Mouse (Mus musculus) midbrain, embryonic 12.5 days (tissue): ENCODE data around the gene Gm13088. TPM values are rescaled to one million over a fixed set of nuclear protein-coding genes. Genes with fewer than 3 reads are reported as not detected.
"Not testable (repeated sequence)": the region's sequence is repeated elsewhere in the genome, so short reads cannot be mapped to it uniquely, and the experiment has no call there.

Experiments
- ATAC-seq: fragments of 200-750 bp; cut with Nextera tagmentation; 2 replicates; pipeline ENCODE4 v1.8.0; 2017; ENCODE audit warnings: low read depth, moderate TSS enrichment, moderate library complexity; ENCODE audit not compliant: low FRiP score
- H3K27ac ChIP-seq: fragments of 300-500 bp; sonication (generic); replicated peaks from 2 replicates; pipeline ENCODE4 v1.5.1; 2016; ENCODE audit warnings: mild to moderate bottlenecking
- H3K27me3 ChIP-seq: fragments of 300-500 bp; sonication (generic); 2 replicates; pipeline ENCODE4 v1.6.1; 2016; ENCODE audit warnings: mild to moderate bottlenecking
- H3K36me3 ChIP-seq: fragments of 300-500 bp; sonication (generic); 2 replicates; pipeline ENCODE4 v1.6.1; 2016
- H3K4me1 ChIP-seq: fragments of 300-500 bp; sonication (generic); 2 replicates; pipeline ENCODE4 v1.6.1; 2016
- H3K4me2 ChIP-seq: fragments of 300-500 bp; sonication (generic); replicated peaks from 2 replicates; pipeline ENCODE4 v1.6.1; 2016; ENCODE audit warnings: mild to moderate bottlenecking, moderate library complexity
- H3K4me3 ChIP-seq: fragments of 300-500 bp; sonication (generic); 2 replicates; pipeline ENCODE4 v1.5.1; 2016; ENCODE audit warnings: mild to moderate bottlenecking
- H3K9ac ChIP-seq: fragments of 300-500 bp; sonication (generic); replicated peaks from 2 replicates; pipeline ENCODE4 v1.6.1; 2016; ENCODE audit warnings: mild to moderate bottlenecking, moderate library complexity
- H3K9me3 ChIP-seq: fragments of 300-500 bp; sonication (generic); 2 replicates; pipeline ENCODE4 v1.6.1; 2016; ENCODE audit warnings: mild to moderate bottlenecking
- WGBS: fragments of 180-500 bp; shearing (Covaris S2); methylation state at CpG from one replicate; pipeline ENCODE4 v1.1.7; 2016; 5-methylcytosine and 5-hydroxymethylcytosine counted together
- polyA plus RNA-seq: library from polyadenylated mRNA; unstranded; fragments of >200 nt; fragmentation: Nextera tagmentation; extraction: Ambion mirVana; gene quantifications from 2 replicates; pipeline ENCODE4 v1.2.1, GENCODE M21; 2016

The Gm13088 gene
- not detected in 2 replicates for polyA plus RNA-seq

DNA sequence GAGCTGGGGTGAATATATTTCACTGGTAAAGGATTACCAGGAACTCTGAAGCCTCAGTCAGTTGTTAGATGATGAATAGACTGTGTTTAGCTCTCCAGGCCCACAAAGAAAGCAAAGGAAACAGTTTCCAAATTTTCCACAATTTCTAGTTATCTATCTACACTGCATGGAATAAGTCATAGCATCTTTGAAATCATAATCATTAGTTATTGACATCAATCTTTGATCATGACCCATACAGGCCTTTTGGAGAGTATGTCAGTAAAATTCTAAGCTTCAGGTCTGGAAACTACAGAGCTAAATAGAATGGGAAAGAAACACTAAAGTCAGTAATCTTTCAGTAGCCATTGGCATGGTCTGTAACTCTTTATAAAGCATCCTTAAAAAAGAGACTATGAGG lies at the start of gene Gm13088:
Gm13088 (minus strand) TSS at position 101 of the 400 bp plus-strand sequence.
- not testable (repeated sequence) for H3K36me3 ChIP-seq, H3K4me1 ChIP-seq, H3K9ac ChIP-seq, H3K9me3 ChIP-seq, H3K27ac ChIP-seq, H3K27me3 ChIP-seq, H3K4me2 ChIP-seq, ATAC-seq, H3K4me3 ChIP-seq

DNA sequence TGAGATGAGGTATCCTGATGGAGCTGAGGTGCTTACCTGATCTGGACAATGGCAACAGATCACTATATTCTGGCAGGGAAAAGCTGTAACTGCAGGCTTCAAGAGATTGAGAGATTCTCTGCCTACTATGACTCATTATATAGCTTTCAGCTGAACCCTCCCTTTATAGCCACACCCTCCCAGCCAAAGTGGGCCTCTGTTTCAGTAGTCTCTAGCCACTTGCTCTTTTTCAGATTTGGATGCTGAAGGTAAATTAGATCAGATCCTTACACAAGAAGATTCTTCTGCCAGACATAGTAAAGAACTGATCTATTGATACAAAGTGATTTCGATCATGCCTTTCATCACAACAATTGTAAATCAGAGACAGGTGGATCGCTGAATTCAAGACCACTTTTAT lies 45.6 kb upstream of the Gm13088 start, which contains the start of gene Gm13089:
Gm13089 (minus strand) TSS at position 101 of the 400 bp plus-strand sequence.
- Histone ChIP-seq H3K9ac (no peak within 1 kb of the TSS), H3K4me2 (no peak within 1 kb of the TSS), H3K9me3 (peaks cover 44% of the 10 kb centered on the region), H3K4me3 (no peak within 1 kb of the TSS), H3K27me3 (no peaks in the 10 kb centered on the region), H3K4me1 (no peaks in the 10 kb centered on the region), H3K36me3 (no peaks in the 10 kb centered on the region), H3K27ac (no peak within 1 kb of the TSS)
- 79% methylated on average over 2 of the region's 2 CpGs for WGBS
- ATAC-seq, result no peak

DNA sequence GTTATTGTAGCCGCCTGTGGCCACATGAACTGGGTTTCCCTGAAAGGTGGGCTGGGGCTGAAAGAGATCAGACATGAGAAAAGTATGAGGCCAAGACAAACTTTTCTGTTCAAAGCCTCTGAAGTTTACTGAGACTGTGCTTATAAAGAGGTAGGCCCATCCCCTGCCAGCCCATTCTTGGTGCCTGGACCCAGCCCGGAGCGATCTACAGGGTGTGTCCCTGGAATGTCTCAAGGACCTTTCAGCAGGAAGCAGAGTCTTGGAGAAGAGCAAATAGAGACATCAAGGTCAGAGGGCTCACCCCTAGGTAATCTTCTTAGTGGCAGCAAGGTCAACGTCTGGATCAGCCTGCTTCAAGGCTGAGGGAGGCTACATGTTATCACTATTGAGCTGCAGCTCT lies 38.9 kb downstream of the Gm13088 start:
- ATAC-seq, H3K4me3 ChIP-seq, H3K4me1 ChIP-seq, H3K4me2 ChIP-seq, H3K27me3 ChIP-seq, H3K36me3 ChIP-seq, H3K9ac ChIP-seq, H3K27ac ChIP-seq: not testable (repeated sequence)
- peaks cover 31% of the 10 kb centered on the region for H3K9me3 ChIP-seq
- 87% methylated on average over 4 of the region's 4 CpGs for WGBS

DNA sequence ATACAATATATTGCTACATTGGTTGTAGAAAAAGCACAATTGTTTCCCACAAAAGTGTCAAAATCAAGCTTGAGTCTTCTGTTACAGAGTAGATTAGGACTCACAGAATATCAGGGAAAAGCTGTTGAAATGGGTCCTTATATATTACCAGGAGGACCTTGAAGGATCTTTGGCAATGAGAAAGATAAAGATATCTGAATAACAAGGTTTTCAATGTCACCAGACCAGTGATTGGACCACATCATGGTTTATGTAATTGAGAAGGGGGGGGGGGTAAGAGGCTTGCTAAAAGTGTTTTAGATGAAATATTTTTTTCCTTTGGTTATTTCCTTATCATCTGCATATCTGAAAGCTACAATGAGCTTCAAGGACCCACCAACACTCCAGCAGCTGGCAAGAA lies 42.3 kb downstream of the Gm13088 start, which contains the start of gene Gm13083:
Gm13083 (plus strand) TSS at position 301 of the 400 bp plus-strand sequence.
- not testable (repeated sequence) for H3K4me3 ChIP-seq, H3K4me1 ChIP-seq, H3K27ac ChIP-seq, H3K27me3 ChIP-seq, H3K9ac ChIP-seq, H3K4me2 ChIP-seq, ATAC-seq, H3K36me3 ChIP-seq
- peaks cover 20% of the 10 kb centered on the region for H3K9me3 ChIP-seq

DNA sequence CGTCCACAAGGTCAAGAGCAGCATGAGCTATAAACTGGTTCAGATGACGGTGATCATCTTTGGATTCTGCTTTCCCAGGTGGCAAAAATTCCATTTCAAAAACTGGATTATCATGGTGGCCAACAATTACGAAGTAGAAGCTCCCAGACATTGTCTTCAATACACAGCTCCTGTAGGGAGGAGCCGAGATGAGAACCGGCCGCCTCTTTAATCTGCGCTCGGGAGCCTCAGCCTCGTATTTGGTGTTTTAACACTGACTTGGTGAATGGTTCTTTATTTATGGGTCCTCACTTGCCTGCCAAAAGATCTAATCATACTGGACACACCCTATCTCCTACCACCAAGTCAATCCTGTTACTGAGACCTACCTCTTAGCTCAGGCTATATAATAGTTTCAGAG lies 45.1 kb downstream of the Gm13088 start:
- H3K27ac ChIP-seq, H3K4me2 ChIP-seq, H3K4me1 ChIP-seq, H3K4me3 ChIP-seq, H3K9ac ChIP-seq, H3K36me3 ChIP-seq, ATAC-seq, H3K27me3 ChIP-seq: not testable (repeated sequence)
- WGBS, result 86% methylated on average over 9 of the region's 9 CpGs
- peaks cover 11% of the 10 kb centered on the region for H3K9me3 ChIP-seq

Other genes with a start within 250 kb of the Gm13088 start
- gene Pramef8, start 244.8 kb downstream of the Gm13088 start, polyA plus RNA-seq, result 22.0 and 23.1 TPM in 2 replicates
- gene Oog4, start 206.9 kb downstream of the Gm13088 start, polyA plus RNA-seq, result not detected in 2 replicates
- gene Gm13043, start 145.9 kb downstream of the Gm13088 start, polyA plus RNA-seq, result not detected in 2 replicates
- not detected in 2 replicates for gene Gm13040, start 121.3 kb downstream of the Gm13088 start, polyA plus RNA-seq
- not detected in 2 replicates for gene BC080695, start 105.5 kb downstream of the Gm13088 start, polyA plus RNA-seq
- not detected in 2 replicates for gene Gm13057, start 105.5 kb downstream of the Gm13088 start, polyA plus RNA-seq
- gene Gm13083, start 42.2 kb downstream of the Gm13088 start, polyA plus RNA-seq, result not detected in 2 replicates
- not detected in 2 replicates for gene Gm13089, start 45.5 kb upstream of the Gm13088 start, polyA plus RNA-seq
- gene Gm13078, start 62.2 kb upstream of the Gm13088 start, polyA plus RNA-seq, result not detected in 2 replicates
- not detected in 2 replicates for gene Gm13023, start 132.1 kb upstream of the Gm13088 start, polyA plus RNA-seq
- not detected in 2 replicates for gene Gm13084, start 158.8 kb upstream of the Gm13088 start, polyA plus RNA-seq
- gene Gm13103, start 189.3 kb upstream of the Gm13088 start, polyA plus RNA-seq, result not detected in 2 replicates
- gene Pramef6, start 243.1 kb upstream of the Gm13088 start, polyA plus RNA-seq, result not detected in 2 replicates